Mouse (Mus musculus) lung, embryonic 14.5 days (tissue): Measurements from ENCODE around the gene Ptprd. TPM values are rescaled to one million over a fixed set of nuclear protein-coding genes. Genes with fewer than 3 reads are reported as not detected.

Experiments
- ATAC-seq: fragments of 200-750 bp; cut with Nextera tagmentation; 2 replicates; pipeline ENCODE4 v1.8.0; 2017; ENCODE audit warnings: mild to moderate bottlenecking, moderate TSS enrichment, moderate library complexity; ENCODE audit not compliant: insufficient read depth
- DNase-seq: peaks from one replicate; pipeline ENCODE4 v3.0.0-alpha.2; 2015
- H3K27ac ChIP-seq: fragments of 300-500 bp; sonication (generic); 2 replicates; pipeline ENCODE4 v1.5.1; 2014; ENCODE audit warnings: low read depth, mild to moderate bottlenecking, moderate library complexity
- H3K27me3 ChIP-seq: fragments of 300-500 bp; sonication (generic); 2 replicates; pipeline ENCODE4 v1.6.1; 2014; ENCODE audit warnings: low read length, control low read depth; ENCODE audit not compliant: insufficient read depth
- H3K36me3 ChIP-seq: fragments of 300-500 bp; sonication (generic); 2 replicates; pipeline ENCODE4 v1.6.1; 2014; ENCODE audit warnings: control low read depth; ENCODE audit not compliant: insufficient read depth
- H3K4me1 ChIP-seq: fragments of 300-500 bp; sonication (generic); 2 replicates; pipeline ENCODE4 v1.6.1; 2014; ENCODE audit warnings: antibody characterized with exemption, control low read depth; ENCODE audit not compliant: insufficient read depth
- H3K4me2 ChIP-seq: fragments of 300-500 bp; sonication (generic); 2 replicates; pipeline ENCODE4 v1.6.1; 2014; ENCODE audit warnings: mild to moderate bottlenecking
- H3K4me3 ChIP-seq: fragments of 300-500 bp; sonication (generic); 2 replicates; pipeline ENCODE4 v1.5.1; 2014; ENCODE audit warnings: low read depth, low read length
- H3K9ac ChIP-seq: fragments of 300-500 bp; sonication (generic); 2 replicates; pipeline ENCODE4 v1.6.1; 2014
- H3K9me3 ChIP-seq: fragments of 300-500 bp; sonication (generic); 2 replicates; pipeline ENCODE4 v1.6.1; 2016; ENCODE audit warnings: low read depth, low read length, control low read depth
- CTCF ChIP-seq: IDR thresholded peaks from 2 replicates; pipeline ENCODE4 v1.5.1; 2016; ENCODE audit warnings: antibody characterized with exemption, low read depth
- WGBS: fragments of 180-500 bp; shearing (Covaris S2); extraction: QIAGEN DNeasy Blood & Tissue Kit; methylation state at CpG from one replicate; pipeline ENCODE4 v1.1.7; 2014; 5-methylcytosine and 5-hydroxymethylcytosine counted together
- polyA plus RNA-seq: library from polyadenylated mRNA; unstranded; fragments of >200 nt; fragmentation: Nextera tagmentation; extraction: Ambion mirVana; gene quantifications from 2 replicates; pipeline ENCODE4 v1.2.1, GENCODE M21; 2014

Ptprd gene
- polyA plus RNA-seq, 1 experiment from 2014 or later, result 25.3 TPM

DNA sequence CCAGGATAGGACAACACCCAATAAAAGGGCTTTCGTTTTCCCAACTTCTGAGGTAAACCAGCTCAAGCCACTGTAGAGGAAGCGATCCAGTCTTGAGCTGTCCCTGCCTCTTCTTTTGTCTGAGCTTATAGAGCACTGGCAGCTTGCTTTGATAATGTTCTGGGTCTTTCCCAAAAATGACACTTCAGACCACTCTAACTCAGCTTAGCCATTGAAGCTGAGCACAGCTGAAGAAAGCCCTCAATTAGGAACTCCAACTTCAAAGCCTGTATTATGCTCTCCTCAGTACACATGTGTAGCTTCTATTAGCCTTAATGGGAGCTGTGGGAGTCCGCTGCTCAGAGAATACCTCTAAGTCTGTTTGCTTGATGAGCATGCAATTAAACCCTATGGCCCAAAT, 1988.0 kb downstream of the Ptprd start:
- H3K36me3 ChIP-seq, result no peaks in the 10 kb centered on the region
- H3K4me3 ChIP-seq, result no peak overlapping the region
- DNase-seq, result no peak
- H3K4me2 ChIP-seq, result no peak overlapping the region
- H3K27ac ChIP-seq, result no peak overlapping the region
- H3K9me3 ChIP-seq, result no peaks in the 10 kb centered on the region
- H3K9ac ChIP-seq, result no peak overlapping the region
- WGBS, result 90% methylated on average over 3 of the region's 3 CpGs
- no peaks in the 10 kb centered on the region for H3K27me3 ChIP-seq
- no peak for TF ChIP-seq CTCF
- no peaks in the 10 kb centered on the region for H3K4me1 ChIP-seq
- no peak for ATAC-seq

DNA sequence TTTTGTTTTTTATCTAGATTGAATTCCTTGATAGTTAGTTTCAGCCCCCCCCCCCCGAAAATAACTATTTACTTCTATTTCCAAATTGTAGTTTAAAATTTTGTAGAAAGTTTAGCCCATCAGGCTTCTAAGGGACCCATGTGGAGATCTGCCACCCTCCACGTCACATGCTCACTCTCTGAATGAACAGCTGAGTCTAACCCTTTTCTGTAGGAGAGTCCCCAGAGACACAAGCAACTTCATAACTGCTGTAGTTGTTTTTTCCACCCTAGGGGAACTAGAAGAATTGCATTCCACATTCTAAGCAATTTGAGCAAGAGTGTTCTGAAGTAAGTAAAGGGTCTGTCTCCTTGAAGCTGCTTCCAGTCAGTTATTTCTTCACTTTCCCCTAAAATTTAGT, 1989.2 kb downstream of the Ptprd start:
- Histone ChIP-seq H3K4me2 (no peak overlapping the region), H3K4me3 (no peak overlapping the region)
- DNase-seq, result no peak

DNA sequence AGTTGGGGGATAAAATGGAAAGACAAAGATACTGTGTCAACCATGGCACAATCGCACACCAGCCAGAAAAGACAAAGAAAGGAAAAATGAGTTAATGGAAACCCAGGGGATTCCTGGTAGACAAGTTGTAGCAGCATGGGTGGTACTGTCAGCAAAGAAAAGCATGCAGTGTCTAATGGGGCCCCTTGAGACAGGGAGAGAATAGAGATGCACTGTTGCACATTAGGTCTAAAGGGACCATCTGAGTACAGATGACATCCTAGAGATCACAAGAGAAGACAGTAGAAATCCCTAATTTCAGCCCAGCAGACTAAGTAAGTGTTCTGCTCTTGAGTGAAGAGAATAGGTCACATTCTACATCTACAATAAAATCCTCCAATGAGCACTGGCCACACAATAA, 1993.7 kb downstream of the Ptprd start:
- no peak overlapping the region for H3K9ac ChIP-seq
- H3K27me3 ChIP-seq, result no peaks in the 10 kb centered on the region
- no peaks in the 10 kb centered on the region for H3K4me1 ChIP-seq
- no peak for ATAC-seq
- no peak for DNase-seq
- H3K4me2 ChIP-seq, result no peak overlapping the region
- no peak overlapping the region for H3K4me3 ChIP-seq
- 80% methylated on average over 1 of the region's 1 CpGs for WGBS
- no peak overlapping the region for H3K27ac ChIP-seq
- TF ChIP-seq CTCF, result no peak
- no peaks in the 10 kb centered on the region for H3K36me3 ChIP-seq
- no peaks in the 10 kb centered on the region for H3K9me3 ChIP-seq

More for the DNA sequence above, 1989.2 kb downstream of the Ptprd start:
- Histone ChIP-seq H3K9ac (no peak overlapping the region), H3K27me3 (no peaks in the 10 kb centered on the region), H3K36me3 (no peaks in the 10 kb centered on the region), H3K9me3 (no peaks in the 10 kb centered on the region), H3K4me1 (no peaks in the 10 kb centered on the region), H3K27ac (no peak overlapping the region)
- 76% methylated on average over 2 of the region's 2 CpGs for WGBS
- TF ChIP-seq CTCF, result no peak
- ATAC-seq, result no peak

DNA sequence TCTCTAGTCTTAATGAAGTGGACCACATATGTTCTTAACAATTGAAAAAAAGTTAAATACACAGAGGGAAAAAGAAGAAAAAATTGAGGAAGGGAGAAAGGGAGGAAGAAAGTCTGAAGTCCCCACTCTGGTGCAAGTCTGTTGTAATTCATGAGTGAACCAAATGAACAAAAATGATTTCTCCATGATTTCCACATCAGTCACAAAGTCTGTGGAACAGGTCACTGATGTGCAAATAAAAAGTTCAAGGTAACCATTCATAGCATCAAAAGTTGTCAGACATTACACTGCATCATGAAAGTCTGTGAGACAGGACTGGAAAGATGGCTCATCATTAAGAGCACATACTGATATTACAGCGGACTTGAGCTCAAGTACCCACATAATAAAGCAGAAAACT, 1996.6 kb downstream of the Ptprd start:
- DNase-seq (no peak), ATAC-seq (no peak)
- Histone ChIP-seq H3K9ac (no peak overlapping the region), H3K4me1 (no peaks in the 10 kb centered on the region), H3K9me3 (no peaks in the 10 kb centered on the region), H3K36me3 (no peaks in the 10 kb centered on the region), H3K4me2 (no peak overlapping the region), H3K27ac (no peak overlapping the region), H3K27me3 (no peaks in the 10 kb centered on the region), H3K4me3 (no peak overlapping the region)
- TF ChIP-seq CTCF, result no peak
- 92% methylated on average over 1 of the region's 1 CpGs for WGBS

DNA sequence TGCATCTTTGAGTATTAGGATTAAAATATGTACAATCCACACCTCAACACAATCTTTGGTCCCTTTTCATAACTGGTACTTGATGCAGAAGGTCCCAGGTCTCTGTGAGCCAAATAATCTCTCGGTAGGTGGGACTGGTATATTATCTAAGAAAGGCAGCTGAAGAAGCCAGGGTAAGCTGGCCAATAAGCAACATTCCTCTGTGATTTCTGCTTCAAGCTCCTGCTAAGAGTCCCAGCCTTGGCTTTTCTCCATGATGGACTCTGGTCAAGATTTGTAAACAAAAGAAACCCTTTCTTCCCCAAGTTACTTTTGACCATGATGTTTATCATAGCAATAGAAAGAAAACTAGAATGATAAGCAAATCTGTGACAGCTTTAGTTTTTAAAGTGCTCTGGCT, 2012.4 kb downstream of the Ptprd start:
- ATAC-seq, result no peak
- no peak for TF ChIP-seq CTCF
- 31% methylated on average over 1 of the region's 1 CpGs for WGBS

DNA sequence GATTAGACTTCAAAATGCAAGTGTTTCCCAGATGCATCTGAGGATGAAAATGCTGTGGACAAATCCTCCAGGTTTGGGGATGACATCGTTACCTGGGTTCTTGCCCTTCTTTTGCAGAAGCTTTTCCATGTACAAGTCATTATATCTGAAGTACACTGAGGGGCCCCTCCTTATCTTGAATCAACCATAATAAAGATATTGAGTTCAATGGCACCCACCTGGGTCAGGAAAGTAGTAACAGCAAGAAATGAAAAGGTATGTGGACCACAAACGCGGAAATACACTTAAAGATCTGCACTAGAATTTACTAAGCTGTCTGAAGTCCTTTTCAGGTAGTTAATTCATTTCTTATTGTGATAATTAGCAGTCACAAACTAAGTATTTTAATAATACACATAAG, 2017.0 kb downstream of the Ptprd start:
- Histone ChIP-seq H3K4me3 (no peak overlapping the region), H3K4me1 (no peaks in the 10 kb centered on the region), H3K27me3 (no peaks in the 10 kb centered on the region), H3K9me3 (no peaks in the 10 kb centered on the region), H3K27ac (no peak overlapping the region), H3K4me2 (no peak overlapping the region), H3K9ac (no peak overlapping the region), H3K36me3 (no peaks in the 10 kb centered on the region)
- 82% methylated on average over 3 of the region's 3 CpGs for WGBS
- ATAC-seq, result no peak
- no peak for DNase-seq
- TF ChIP-seq CTCF, result no peak

More for the DNA sequence above, 2012.4 kb downstream of the Ptprd start:
- H3K4me2 ChIP-seq, result no peak overlapping the region
- H3K4me3 ChIP-seq, result no peak overlapping the region
- H3K4me1 ChIP-seq, result no peaks in the 10 kb centered on the region
- no peaks in the 10 kb centered on the region for H3K9me3 ChIP-seq
- H3K9ac ChIP-seq, result no peak overlapping the region
- no peak overlapping the region for H3K27ac ChIP-seq
- DNase-seq, result peak; percentile 76
- no peaks in the 10 kb centered on the region for H3K36me3 ChIP-seq
- no peaks in the 10 kb centered on the region for H3K27me3 ChIP-seq

DNA sequence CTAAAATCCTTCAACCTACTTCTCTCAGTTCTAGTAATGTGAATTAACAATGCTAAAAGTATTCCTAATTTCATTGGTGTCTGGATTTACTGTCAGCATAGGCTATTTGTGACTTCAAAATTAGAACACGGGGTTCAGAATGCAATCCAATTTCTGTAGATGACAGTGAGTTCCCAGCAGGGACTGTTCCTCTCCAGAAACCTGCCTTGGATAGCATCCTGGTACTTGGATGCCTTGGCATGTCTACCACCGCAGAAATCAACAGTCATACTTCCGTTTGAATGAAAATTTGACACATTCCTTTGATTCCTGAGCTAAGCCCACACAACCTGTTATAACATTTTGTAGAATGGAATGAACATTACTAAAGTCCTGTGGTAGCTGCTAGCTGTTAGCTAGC, 2018.3 kb downstream of the Ptprd start:
- no peaks in the 10 kb centered on the region for H3K27me3 ChIP-seq
- 77% methylated on average over 3 of the region's 3 CpGs for WGBS
- H3K9ac ChIP-seq, result no peak overlapping the region
- H3K4me1 ChIP-seq, result no peaks in the 10 kb centered on the region
- TF ChIP-seq CTCF, result no peak
- no peak for ATAC-seq
- no peak overlapping the region for H3K4me2 ChIP-seq
- no peak overlapping the region for H3K27ac ChIP-seq
- no peak overlapping the region for H3K4me3 ChIP-seq
- DNase-seq, result no peak
- H3K36me3 ChIP-seq, result no peaks in the 10 kb centered on the region
- no peaks in the 10 kb centered on the region for H3K9me3 ChIP-seq

DNA sequence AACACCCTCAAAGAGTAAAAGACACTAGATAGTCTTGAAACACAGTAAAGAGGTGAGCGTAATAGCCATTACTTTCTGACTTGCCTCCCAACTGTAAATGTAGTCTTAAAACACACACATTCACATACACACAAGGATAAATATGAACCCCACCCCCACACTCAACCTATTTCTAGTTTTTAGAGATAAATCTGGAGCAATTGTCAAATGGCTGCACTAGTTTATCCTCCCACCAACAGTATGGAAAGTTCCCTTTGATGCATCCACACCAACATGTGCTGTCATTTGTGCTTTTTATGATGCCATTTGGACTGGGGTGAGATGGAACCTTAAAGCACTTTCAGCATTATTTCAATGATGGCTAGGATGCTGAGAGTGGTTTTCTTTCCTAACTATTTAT, 2019.7 kb downstream of the Ptprd start:
- Histone ChIP-seq H3K4me2 (no peak overlapping the region), H3K4me3 (no peak overlapping the region), H3K9me3 (no peaks in the 10 kb centered on the region), H3K9ac (no peak overlapping the region), H3K36me3 (no peaks in the 10 kb centered on the region), H3K27me3 (no peaks in the 10 kb centered on the region), H3K4me1 (no peaks in the 10 kb centered on the region), H3K27ac (no peak overlapping the region)
- ATAC-seq, result no peak
- WGBS, result 90% methylated on average over 1 of the region's 1 CpGs
- DNase-seq, result no peak
- TF ChIP-seq CTCF, result no peak
